Mouse (Mus musculus): ENCODE measurements around the gene Prss38. TPM values are rescaled to one million over a fixed set of nuclear protein-coding genes. Genes with fewer than 3 reads are reported as not detected.

Prss38 gene
- under 1 TPM in 1 of 2 experiments, not detected in 1; 0.04 TPM for polyA plus RNA-seq (2012; fragmentation: generic; extraction: Trizol)

DNA sequence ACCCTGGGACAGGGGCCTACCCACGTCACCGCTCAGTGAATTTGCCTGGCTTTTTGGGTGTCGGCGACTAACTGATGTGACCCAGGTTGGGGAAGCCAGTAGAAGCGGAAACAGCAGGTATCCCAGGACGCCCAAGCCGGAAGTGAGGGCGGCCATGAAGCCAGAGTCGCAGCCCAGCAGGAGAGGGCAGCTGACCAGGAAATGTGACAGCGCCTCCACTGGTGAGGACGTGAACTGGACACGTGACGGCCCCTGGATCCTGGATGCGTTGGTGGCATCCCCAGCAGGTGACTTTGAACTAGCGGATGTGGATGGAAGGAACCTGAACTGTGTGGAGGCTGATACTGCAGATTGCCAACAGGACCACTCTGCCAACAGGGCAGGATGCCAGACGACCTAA, at the start of gene Prss38:
TSS of gene Prss38 (minus strand) at position 183 of the 400 bp plus-strand sequence.

Other genes with a start within 250 kb of the Prss38 start
- gene Obscn, start 239.3 kb downstream of the Prss38 start, polyA plus RNA-seq (2012; fragmentation: generic; extraction: Trizol): under 1 TPM; 0.01 to 0.12 TPM
- gene Iba57, start 211.9 kb downstream of the Prss38 start, polyA plus RNA-seq (2012; fragmentation: generic; extraction: Trizol): 1 to 10 TPM; 2.6 to 3.3 TPM
- under 1 TPM in 1 of 2 experiments, not detected in 1; 0.25 TPM for gene Gjc2, start 192.4 kb downstream of the Prss38 start, polyA plus RNA-seq (2012; fragmentation: generic; extraction: Trizol)
- 100 to 1,000 TPM; 116 to 118 TPM for gene Guk1, start 183.4 kb downstream of the Prss38 start, polyA plus RNA-seq (2012; fragmentation: generic; extraction: Trizol)
- 10 to 100 TPM; 36.2 to 41.8 TPM for gene Mrpl55, start 173.2 kb downstream of the Prss38 start, polyA plus RNA-seq (2012; fragmentation: generic; extraction: Trizol)
- 10 to 100 TPM; 30.8 to 43.7 TPM for gene 2310033P09Rik, start 167.3 kb downstream of the Prss38 start, polyA plus RNA-seq (2012; fragmentation: generic; extraction: Trizol)
- 100 to 1,000 TPM; 232 to 474 TPM for gene Arf1, start 147.4 kb downstream of the Prss38 start, polyA plus RNA-seq (2012; fragmentation: generic; extraction: Trizol)
- gene Wnt3a, start 84.9 kb downstream of the Prss38 start, polyA plus RNA-seq (2012; fragmentation: generic; extraction: Trizol): not detected
- under 1 TPM; 0.29 to 0.68 TPM for gene Wnt9a, start 68.7 kb downstream of the Prss38 start, polyA plus RNA-seq (2012; fragmentation: generic; extraction: Trizol)
- gene Jmjd4, start 74.4 kb upstream of the Prss38 start, polyA plus RNA-seq (2012; fragmentation: generic; extraction: Trizol): 1 to 10 TPM; 1.1 to 2.9 TPM
- 10 to 100 TPM; 49.2 to 76.4 TPM for gene Snap47, start 75.5 kb upstream of the Prss38 start, polyA plus RNA-seq (2012; fragmentation: generic; extraction: Trizol)
- gene Zfp867, start 96.8 kb upstream of the Prss38 start, polyA plus RNA-seq (2012; fragmentation: generic; extraction: Trizol): 1 to 10 TPM in 1 of 2 experiments, under 1 TPM in 1; 0.06 to 2.0 TPM
- gene Zkscan17, start 151.1 kb upstream of the Prss38 start, polyA plus RNA-seq (2012; fragmentation: generic; extraction: Trizol): 10 to 100 TPM; 13.4 to 32.4 TPM
- under 1 TPM; under 0.01 to 0.07 TPM for gene Nlrp3, start 165.9 kb upstream of the Prss38 start, polyA plus RNA-seq (2012; fragmentation: generic; extraction: Trizol)
- not detected for gene Olfr222, start 200.6 kb upstream of the Prss38 start, polyA plus RNA-seq (2012; fragmentation: generic; extraction: Trizol)
- not detected for gene Olfr223, start 217.6 kb upstream of the Prss38 start, polyA plus RNA-seq (2012; fragmentation: generic; extraction: Trizol)

All from C3H10T1/2 (cell line).